Mouse (Mus musculus): Measurements from ENCODE around the gene Zfp326.
A peak's percentile ranks its signal among the peaks of the same experiment; 100 is the strongest.

Zfp326 gene

GRCm38 (mm10) chr5:105876068-105876924 is at the start of gene Zfp326:
Gene Zfp326, plus strand, starts transcription at chr5:105876565.
- DNase-seq (ENCODE audit: extremely low spot score, low spot score) = peak; percentile 96

- no peak for DNase-seq (ENCODE audit: extremely low spot score, low spot score)
Measured at GRCm38 (mm10) chr5:105826916-105827510, 49.4 kb upstream of the Zfp326 start.

- no peak for DNase-seq (ENCODE audit: extremely low spot score, low spot score)
Measured at GRCm38 (mm10) chr5:105828050-105828449, 48.3 kb upstream of the Zfp326 start.

GRCm38 (mm10) chr5:105829008-105829586 is 47.3 kb upstream of the Zfp326 start:
- DNase-seq (ENCODE audit: extremely low spot score, low spot score) = no peak

- no peak for DNase-seq (ENCODE audit: extremely low spot score, low spot score)
Measured at GRCm38 (mm10) chr5:105832140-105832539, 44.2 kb upstream of the Zfp326 start.

GRCm38 (mm10) chr5:105833923-105834322 is 42.4 kb upstream of the Zfp326 start:
- DNase-seq (ENCODE audit: extremely low spot score, low spot score) = no peak

- no peak for DNase-seq (ENCODE audit: extremely low spot score, low spot score)
Measured at GRCm38 (mm10) chr5:105836006-105836405, 40.4 kb upstream of the Zfp326 start.

GRCm38 (mm10) chr5:105839740-105840310 is 36.5 kb upstream of the Zfp326 start:
- DNase-seq (ENCODE audit: extremely low spot score, low spot score) = no peak

- no peak for DNase-seq (ENCODE audit: extremely low spot score, low spot score)
Measured at GRCm38 (mm10) chr5:105844044-105844753, 32.2 kb upstream of the Zfp326 start.

GRCm38 (mm10) chr5:105845041-105845440 is 31.3 kb upstream of the Zfp326 start:
- DNase-seq (ENCODE audit: extremely low spot score, low spot score) = no peak

GRCm38 (mm10) chr5:105847726-105848125 is 28.6 kb upstream of the Zfp326 start:
- DNase-seq (ENCODE audit: extremely low spot score, low spot score) = no peak

GRCm38 (mm10) chr5:105849222-105849621 is 27.1 kb upstream of the Zfp326 start:
- DNase-seq (ENCODE audit: extremely low spot score, low spot score) = no peak

GRCm38 (mm10) chr5:105849643-105850042 is 26.7 kb upstream of the Zfp326 start:
- DNase-seq (ENCODE audit: extremely low spot score, low spot score) = no peak

GRCm38 (mm10) chr5:105853271-105853670 is 23.1 kb upstream of the Zfp326 start:
- no peak for DNase-seq (ENCODE audit: extremely low spot score, low spot score)

GRCm38 (mm10) chr5:105857486-105857885 is 18.9 kb upstream of the Zfp326 start:
- no peak for DNase-seq (ENCODE audit: extremely low spot score, low spot score)

GRCm38 (mm10) chr5:105858754-105859694 is 17.3 kb upstream of the Zfp326 start:
- no peak for DNase-seq (ENCODE audit: extremely low spot score, low spot score)

- no peak for DNase-seq (ENCODE audit: extremely low spot score, low spot score)
Measured at GRCm38 (mm10) chr5:105859716-105860460, 16.5 kb upstream of the Zfp326 start.

GRCm38 (mm10) chr5:105860461-105860835 is 15.9 kb upstream of the Zfp326 start:
- DNase-seq (ENCODE audit: extremely low spot score, low spot score) = no peak

GRCm38 (mm10) chr5:105861616-105862015 is 14.7 kb upstream of the Zfp326 start:
- no peak for DNase-seq (ENCODE audit: extremely low spot score, low spot score)
